Mouse (Mus musculus) CD8-positive naive resting alpha-beta T cell, adult 2 months (primary cell): ENCODE results near the gene Spns2.

ENCODE experiments used
- DNase-seq, 2 experiments: peaks; one replicate each; pipeline ENCODE4 v3.0.0; 2022; ENCODE audit warnings: low read depth in 2 of 2, low spot score in 2 of 2

The Spns2 gene

DNA sequence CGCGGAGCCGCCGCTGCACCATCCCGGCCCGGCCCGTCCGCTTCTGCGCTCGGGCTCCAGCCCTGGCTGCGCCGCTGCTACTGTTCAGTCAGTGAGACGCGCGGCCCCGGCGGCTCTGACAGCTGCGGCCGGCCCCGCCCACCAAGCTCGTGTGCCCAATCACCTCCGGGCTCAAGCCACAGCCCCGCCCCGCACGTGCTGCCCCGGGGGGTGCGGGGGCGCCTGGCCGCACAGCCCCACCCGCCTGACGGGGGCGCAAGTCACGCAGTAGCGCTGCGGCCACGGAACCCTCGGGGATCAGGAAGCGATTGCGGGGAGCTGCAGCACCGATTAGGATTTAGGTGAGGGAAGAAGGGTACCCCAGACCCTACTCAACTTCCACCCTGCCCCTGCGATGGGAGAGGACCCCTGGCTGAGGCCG is at the start of gene Spns2:
Gene Spns2, minus strand, starts transcription at position 24 of the 421 bp plus-strand sequence.
- peak; percentile 6 to 10 for DNase-seq

DNA sequence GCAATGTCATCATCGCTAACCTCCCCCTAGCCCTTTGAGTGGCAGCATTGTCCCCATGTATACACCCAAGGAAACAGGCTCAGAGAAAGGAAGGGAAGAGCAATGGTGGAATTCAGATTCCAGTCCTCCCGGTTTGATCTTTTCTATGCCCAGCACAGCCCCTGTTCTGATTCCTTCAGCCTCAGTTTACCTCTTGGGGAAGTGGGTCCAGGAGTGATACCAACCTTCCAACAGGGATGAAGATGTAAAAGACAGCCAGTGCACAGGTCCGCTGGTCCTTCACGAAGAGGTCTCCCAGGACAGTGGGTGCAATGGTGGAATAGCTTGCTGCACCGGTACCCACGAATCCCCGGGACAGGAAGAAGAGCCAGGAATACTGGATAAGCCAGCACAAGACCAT is 49.1 kb upstream of the Spns2 start:
- DNase-seq = no peak

GRCm38 (mm10) chr11:72538037-72538755 is 48.5 kb upstream of the Spns2 start:
- no peak for DNase-seq

GRCm38 (mm10) chr11:72537503-72537902 is 47.8 kb upstream of the Spns2 start:
- DNase-seq = no peak

DNA sequence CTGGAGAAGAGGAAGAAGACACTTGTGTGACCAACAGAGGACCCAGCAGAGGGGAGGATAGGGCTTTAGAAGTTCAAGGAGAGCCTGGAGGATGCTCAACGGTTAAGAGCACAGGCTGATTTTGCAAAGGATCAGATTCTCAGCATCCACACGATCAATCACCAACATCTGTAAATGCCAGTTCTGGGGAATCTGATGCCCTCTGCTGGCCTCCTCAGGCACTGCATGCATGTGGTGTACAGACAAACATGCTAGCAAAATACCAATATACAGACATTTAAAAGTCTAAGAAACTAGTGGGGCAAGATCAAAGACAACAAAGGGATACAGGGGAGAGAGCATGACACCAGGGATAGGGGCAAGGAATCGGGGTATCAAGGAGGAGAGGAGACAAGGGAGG is 45.8 kb upstream of the Spns2 start:
- peak in 1 of 2 experiments; percentile 6 for DNase-seq

GRCm38 (mm10) chr11:72532890-72533289 is 43.2 kb upstream of the Spns2 start:
- no peak for DNase-seq

DNA sequence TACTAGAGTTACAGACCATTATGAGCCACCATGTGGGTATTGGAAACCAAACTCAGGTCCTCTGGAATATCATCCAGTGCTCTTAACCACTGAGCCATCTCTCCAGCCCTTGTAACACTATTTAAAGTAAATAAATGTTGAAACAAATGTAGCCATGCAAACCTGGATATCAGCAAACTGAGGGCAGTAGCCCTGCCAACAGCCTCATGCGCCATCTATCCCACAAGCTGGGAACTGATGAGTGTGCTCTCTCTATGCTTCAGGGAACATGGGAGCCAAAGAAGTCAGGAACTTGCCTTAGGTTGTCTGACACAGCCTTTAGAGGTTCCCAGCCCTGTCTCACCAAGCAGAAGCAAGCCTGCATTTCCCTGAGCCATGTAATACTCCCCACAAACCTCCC is 41.9 kb upstream of the Spns2 start:
- no peak for DNase-seq

DNA sequence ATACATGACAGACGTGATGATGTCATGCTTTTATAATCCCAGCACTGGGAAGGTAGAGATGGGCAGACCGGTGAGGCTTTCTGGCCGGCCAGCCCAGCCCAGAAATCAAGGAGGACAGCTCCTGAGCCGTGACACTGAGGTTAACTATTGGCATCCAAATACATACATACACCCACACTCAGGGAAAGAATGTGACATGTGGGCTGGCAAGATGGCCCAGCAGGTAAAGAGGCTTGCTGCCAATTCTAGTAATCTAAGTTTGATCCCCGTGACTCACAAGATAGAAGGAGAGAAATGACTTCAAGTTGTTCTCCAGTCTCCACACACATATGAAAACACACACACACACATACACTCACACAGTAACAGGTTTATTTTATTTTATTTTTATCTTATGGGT is 41.4 kb upstream of the Spns2 start:
- DNase-seq = no peak

DNA sequence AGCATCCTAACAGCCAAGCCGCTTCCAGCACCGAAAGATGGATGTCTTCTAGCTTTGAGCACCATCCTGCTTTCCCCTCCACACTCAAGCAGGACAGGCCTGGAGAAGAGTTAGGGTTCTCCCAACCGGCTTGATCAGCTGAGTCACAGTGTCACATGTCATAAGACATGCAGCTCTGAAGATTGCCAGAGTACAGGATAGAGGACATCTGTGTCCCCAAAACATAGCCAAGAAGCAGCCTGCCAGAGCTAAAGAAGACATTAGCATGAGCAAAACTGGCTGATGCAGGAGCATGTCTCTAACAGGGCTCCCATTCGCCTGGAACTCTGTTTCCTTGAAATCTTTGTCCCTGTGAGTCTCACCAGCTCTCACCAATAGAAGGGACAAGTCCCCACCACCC is 36.5 kb upstream of the Spns2 start:
- DNase-seq = no peak

- no peak for DNase-seq
Measured at GRCm38 (mm10) chr11:72523711-72524110, 34.0 kb upstream of the Spns2 start.

DNA sequence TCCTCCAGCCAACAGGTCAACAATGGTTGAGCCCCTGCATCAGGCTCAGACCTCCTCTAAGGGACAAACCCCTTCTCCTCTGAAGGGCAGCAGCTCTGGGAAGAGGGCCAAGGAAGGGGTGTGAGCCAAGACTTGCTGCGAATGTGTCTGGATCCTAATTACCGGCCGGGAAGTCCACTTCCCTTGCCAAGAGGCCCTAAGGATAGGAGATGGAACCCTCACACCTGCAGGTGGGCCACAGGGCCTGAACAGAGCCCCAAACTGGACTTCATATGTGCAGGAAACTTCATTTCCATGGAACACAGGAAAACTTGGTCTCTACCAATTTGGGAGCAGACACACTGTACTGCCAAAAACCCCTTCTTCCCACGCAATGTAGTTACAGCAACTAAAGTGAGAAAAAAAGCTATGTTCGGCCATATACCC is 32.9 kb upstream of the Spns2 start:
- no peak for DNase-seq

DNA sequence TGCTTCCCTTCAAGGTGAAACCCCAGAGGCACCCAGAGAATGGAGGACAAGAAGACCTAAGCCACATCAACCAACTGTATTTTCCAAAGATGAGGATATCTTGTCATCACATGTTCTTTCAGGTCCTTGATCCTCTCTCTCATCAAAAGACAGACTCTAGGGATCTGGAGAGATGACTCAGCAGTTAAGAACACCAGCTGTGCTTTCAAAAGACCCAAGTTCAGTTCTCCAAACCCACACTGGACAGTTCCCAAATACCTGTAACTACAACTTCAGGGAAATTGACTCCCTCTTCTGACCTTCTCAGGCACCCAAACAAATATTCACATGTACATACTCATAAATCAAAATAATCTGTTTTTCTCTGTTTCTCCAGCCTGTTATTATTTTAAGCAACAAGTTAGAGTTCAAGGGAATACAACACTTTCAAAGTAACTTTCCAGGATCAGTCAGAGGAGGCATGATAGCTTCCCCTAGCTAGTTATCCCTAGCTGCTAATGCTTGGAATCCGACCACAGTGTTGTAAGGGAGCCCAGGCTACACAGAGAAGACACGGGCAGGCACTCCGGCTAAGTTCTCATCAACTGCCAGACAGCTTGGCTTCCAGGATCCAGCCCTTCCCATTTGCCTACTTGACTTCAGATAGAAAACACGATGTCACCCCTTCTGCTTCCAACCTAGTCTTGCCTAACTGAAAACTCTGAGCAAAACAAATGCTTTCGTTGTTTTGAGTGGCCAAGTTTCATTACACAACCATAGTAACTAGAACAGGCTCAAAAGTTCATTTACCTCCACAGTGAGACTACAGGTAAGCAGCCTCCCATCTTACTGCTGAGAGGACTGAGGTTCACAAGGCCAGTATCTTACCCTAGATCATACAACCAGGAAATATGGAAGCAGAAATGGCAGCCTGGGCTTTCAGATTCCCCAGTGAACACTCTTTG is 32.2 kb upstream of the Spns2 start:
- no peak for DNase-seq

DNA sequence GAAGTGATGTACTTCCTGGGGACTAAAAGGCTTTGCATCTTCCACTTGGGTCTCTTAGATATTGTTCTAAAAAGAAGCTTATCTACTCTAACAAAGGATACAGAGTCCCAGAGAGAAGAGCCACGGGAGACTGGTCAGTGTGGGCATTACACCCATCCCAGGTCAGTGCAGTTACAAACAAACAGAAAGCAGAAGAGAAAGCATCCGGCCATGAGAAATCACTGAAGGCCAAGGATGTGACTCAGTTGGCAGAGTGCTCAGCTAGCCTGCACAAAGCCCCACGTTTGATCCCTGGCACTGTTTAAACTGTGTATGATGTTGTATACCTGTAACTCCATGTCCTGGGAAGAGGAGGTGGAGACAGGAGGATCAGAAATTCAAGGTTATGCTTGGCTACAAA is 30.2 kb upstream of the Spns2 start:
- no peak for DNase-seq

DNA sequence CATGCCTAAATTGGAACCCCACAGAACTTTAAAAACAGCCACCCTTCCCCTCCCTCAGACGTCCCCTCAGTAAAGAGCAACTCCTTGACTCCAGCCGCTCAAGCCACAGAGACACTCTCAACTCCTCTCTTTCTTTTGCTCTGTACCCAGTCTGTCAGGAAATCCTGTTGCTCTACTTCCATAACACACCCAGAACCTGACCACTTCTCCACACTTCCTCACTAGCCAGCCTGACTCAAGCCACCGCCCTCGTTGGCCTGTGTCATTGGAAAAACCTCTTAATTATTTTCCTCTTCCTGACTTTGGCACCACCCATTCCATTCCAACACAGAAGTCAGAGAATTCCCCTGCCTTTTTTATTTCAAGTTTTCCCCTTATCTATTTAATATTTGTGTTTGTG is 29.5 kb upstream of the Spns2 start:
- no peak for DNase-seq

DNA sequence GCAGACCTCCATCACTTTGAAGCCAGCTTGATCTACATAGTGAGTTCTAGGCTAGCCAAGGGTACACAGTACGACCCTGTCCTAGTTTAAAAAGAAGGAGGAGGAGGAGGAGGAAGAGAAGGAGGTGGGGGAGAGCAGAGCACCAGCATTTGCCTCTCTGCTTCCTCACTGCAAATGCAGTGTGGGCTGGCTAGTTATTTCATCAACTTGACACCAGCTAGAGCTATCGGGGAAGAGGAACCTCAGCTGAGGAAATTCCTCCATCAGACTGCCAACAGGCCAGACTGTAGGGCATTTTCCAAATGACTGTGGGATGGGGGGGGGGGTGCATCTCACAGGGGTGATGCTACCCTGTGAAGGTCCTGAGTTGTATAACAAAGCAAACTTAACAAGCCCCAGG is 28.7 kb upstream of the Spns2 start:
- no peak for DNase-seq

DNA sequence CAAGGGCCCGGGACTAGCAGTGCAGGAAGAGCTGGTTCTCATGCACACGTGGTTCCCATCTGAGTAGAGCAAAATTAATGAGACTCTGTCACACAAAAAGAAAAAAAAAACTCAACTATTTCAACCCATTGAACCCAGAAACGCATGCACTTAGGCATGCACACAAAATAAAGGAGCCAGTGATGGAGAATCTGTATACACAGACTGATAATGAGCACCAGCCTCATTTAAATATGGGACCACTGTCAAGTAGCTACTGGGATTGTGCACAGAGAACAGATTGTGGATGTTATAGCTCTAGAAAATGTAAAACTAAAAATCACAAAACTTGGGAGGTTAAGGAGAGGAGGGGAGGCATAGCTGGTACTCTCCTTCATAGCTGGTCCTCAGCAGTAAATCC is 25.3 kb upstream of the Spns2 start:
- DNase-seq = no peak

- no peak for DNase-seq
Measured at GRCm38 (mm10) chr11:72508651-72509050, 18.9 kb upstream of the Spns2 start.

- no peak for DNase-seq
Measured at GRCm38 (mm10) chr11:72507651-72508050, 17.9 kb upstream of the Spns2 start.

DNA sequence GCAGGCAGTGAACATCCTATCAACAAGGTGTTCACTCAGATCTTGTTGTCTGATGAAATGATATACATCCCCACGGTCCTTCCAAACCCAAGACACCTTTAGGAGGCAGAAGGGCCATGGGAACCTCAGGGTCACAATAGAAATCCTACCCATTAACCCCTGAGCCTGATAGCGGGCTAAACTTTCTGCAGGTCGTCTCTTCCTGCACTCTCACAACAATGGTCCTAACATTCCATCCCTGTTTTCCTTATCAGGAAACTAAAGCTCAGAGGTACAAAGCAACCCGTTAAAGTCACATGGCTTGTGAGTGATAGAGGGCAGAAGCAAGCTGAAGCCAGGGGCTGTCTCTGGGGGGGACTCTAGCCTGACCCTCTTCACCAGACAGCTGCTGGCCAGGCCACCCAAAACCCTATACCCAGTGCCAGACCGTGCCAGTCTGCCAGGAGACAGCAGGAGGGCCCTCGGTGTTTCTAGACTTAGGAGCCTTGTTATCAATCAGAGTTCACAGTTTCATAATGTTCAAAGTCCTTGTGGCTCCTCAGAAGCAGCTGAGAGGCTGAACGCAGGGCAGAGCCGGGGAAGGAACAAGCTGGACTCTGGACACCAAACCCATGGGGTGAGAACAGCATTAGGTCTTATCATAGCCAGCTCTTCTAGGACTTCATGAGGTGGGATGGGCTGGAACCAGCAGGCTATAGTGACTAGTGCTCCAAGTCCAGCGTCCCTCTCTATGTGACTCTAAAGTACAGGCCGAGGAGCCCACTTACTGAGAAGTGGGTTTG is 14.5 kb upstream of the Spns2 start:
- no peak for DNase-seq

GRCm38 (mm10) chr11:72503501-72503921 is 13.8 kb upstream of the Spns2 start:
- DNase-seq = no peak

GRCm38 (mm10) chr11:72502236-72502635 is 12.5 kb upstream of the Spns2 start:
- no peak for DNase-seq
